Mouse (Mus musculus) olfactory bulb, adult 2 months (tissue): ENCODE data around the gene Bend7. TPM values are rescaled to one million over a fixed set of nuclear protein-coding genes. Genes with fewer than 3 reads are reported as not detected.

Experiments
- H3K27ac ChIP-seq: fragments of 200-500 bp; 2 replicates; pipeline ENCODE4 v1.5.1; 2012; ENCODE audit warnings: low read depth, low read length; ENCODE audit not compliant: insufficient read depth
- H3K4me1 ChIP-seq: fragments of 200-500 bp; 2 replicates; pipeline ENCODE4 v1.6.1; 2012; ENCODE audit warnings: low read length; ENCODE audit not compliant: control insufficient read depth, insufficient read depth
- H3K4me3 ChIP-seq: fragments of 200-500 bp; 2 replicates; pipeline ENCODE4 v1.5.1; 2012; ENCODE audit warnings: mild to moderate bottlenecking, low read depth, low read length, moderate library complexity; ENCODE audit not compliant: insufficient read depth
- CTCF ChIP-seq: fragments of 200-500 bp; IDR thresholded peaks from 2 replicates; pipeline ENCODE4 v1.5.1; 2012; ENCODE audit warnings: low read depth, mild to moderate bottlenecking, low read length, moderate library complexity; ENCODE audit not compliant: insufficient read depth
- POLR2A ChIP-seq: fragments of 200-500 bp; IDR thresholded peaks from 2 replicates; pipeline ENCODE4 v1.6.1; 2012; ENCODE audit warnings: mild to moderate bottlenecking, low read depth, low read length, moderate library complexity; ENCODE audit not compliant: insufficient read depth
- WGBS: fragments of 180-500 bp; shearing (Covaris S2); methylation state at CpG from one replicate; pipeline ENCODE4 v1.1.7; 2018; 5-methylcytosine and 5-hydroxymethylcytosine counted together
- polyA plus RNA-seq: library from polyadenylated mRNA; stranded (reverse); fragments of >200 nt; gene quantifications from 2 replicates; pipeline ENCODE4 v1.2.4, GENCODE M21; 2012; ENCODE audit warnings: low replicate concordance; ENCODE audit not compliant: missing spikeins, insufficient read depth, insufficient read length

Bend7 gene
- polyA plus RNA-seq, 1 experiment, result not detected

DNA sequence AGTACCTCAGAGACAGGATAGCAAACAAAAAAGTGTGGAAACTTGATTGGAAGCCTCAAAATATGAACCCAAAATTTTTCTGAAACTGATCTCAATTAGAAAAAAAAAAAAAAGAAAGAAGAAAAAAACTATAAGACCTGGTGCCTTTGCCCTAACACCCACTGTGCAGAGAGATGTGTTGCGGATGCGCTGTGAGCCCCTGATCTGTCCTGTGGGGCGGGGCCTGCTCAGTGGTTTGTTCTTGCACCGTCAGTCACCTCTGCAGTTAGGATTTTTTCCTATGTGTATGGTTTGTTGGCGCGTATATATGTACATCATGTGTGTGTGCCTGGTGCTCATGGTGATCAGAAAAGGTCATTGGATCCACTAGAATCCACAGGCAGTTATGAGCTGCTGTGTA, 56.3 kb downstream of the Bend7 start:
- H3K27ac ChIP-seq, result no peak overlapping the region
- TF ChIP-seq CTCF (no peak), POLR2A (no peak)
- H3K4me1 ChIP-seq, result no peaks in the 10 kb centered on the region
- WGBS, result over 99% methylated on average over 6 of the region's 6 CpGs
- no peak overlapping the region for H3K4me3 ChIP-seq

DNA sequence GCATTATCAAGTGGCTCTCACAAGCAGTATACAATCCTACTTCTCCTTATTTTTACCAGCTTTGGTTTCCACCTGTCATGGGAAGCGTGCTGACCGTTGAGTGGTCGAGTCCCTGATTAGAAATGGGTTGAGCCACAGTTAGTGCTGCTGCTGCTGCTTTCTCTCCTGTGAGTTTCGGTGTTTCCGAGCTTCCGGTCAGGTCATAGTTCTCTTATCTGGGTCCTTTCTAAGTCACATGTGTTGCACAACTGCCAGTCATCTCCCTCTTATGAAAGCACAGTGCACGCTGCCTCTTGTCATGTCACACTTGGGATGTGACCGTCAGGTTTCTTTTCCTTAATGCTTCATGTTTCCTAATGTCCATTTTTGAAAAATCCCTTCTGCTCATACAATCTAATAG, 59.7 kb downstream of the Bend7 start:
- TF ChIP-seq CTCF, result no peak
- no peak for TF ChIP-seq POLR2A
- Histone ChIP-seq H3K4me3 (no peak overlapping the region), H3K27ac (no peak overlapping the region), H3K4me1 (peaks cover 5% of the 10 kb centered on the region)
- 95% methylated on average over 8 of the region's 8 CpGs for WGBS

DNA sequence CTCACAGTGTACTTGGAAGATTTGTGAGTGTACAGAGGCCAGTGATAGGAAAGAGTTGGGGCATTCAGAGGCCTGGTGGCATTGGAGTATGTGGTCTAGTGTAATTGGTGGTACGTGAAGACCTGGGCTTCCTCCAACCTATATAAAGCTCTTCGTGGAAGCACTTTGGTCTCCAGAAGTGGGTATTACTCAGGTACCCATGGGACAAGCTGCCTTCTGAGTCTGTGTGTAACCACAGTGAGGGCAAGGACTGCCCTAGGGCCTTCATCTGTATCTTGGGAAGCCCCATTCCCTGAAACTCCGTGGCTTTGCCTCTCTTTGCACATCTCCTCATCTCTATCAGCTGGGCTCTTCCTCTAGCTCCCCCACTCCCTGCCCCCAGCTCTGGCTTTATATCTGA, 64.0 kb downstream of the Bend7 start:
- Histone ChIP-seq H3K4me1 (peaks cover 10% of the 10 kb centered on the region), H3K4me3 (no peak overlapping the region), H3K27ac (no peak overlapping the region)
- no peak for TF ChIP-seq CTCF
- TF ChIP-seq POLR2A, result no peak
- WGBS, result 66% methylated on average over 3 of the region's 3 CpGs

DNA sequence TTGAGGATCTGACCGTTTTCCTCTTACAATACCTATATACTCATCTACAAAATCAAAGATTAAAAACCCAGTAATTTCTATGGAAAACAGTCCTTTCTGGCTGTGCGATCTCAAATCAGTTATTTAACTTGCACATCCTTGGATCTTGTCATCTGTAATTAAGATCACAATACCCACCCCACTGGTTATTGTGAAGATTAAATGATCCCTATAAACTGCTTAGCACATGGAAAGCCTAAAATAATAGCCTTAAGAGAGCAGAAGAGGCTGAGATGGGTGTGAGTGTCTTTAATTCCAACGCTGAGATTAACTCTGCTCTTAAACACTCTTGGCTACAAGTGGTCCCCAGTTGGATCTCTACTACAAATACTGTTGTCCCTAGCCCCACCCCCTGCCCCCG, 64.8 kb downstream of the Bend7 start:
- H3K4me3 ChIP-seq, result no peak overlapping the region
- 22% methylated on average over 4 of the region's 4 CpGs for WGBS
- H3K4me1 ChIP-seq, result peaks cover 10% of the 10 kb centered on the region
- TF ChIP-seq CTCF (no peak), POLR2A (no peak)
- no peak overlapping the region for H3K27ac ChIP-seq

DNA sequence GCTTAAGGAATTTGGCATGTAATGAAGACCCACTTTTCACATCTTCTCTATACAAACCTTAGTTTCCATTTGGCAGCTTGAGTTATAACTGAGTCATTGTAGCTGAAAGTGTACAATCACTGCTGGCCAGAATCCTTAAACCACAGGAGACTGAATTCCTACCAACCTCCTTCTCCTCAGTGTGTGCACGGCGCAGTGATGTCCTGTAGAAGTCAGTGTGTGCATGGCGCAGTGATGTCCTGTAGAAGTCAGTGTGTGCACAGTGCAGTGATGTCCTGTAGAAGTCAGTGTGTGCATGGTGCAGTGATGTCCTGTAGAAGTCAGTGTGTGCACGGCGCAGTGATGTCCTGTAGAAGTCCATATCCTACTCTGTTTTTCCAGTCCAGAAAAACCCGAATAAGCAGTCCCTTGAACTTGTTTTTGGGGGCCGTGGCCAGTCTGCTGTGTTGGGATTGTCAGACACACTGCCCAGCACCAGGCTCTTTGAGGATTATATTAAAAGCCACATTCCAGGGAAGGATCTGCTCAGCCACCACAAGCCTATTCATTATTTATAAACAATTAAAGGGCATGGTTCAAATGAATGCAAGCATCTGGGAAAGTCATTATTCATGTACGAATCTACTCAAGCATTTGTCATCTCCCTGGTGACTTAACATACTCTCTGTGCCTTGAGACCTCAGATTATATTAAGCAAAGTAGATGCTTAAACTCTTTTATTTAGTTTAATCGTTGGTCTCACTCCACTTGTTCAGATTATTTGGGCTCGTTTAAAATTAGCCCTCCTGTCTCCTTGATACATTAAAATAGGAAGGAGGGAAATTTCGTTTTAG, 65.4 kb downstream of the Bend7 start:
- no peak overlapping the region for H3K4me3 ChIP-seq
- TF ChIP-seq CTCF (no peak), POLR2A (no peak)
- WGBS, result 53% methylated on average over 11 of the region's 11 CpGs

DNA sequence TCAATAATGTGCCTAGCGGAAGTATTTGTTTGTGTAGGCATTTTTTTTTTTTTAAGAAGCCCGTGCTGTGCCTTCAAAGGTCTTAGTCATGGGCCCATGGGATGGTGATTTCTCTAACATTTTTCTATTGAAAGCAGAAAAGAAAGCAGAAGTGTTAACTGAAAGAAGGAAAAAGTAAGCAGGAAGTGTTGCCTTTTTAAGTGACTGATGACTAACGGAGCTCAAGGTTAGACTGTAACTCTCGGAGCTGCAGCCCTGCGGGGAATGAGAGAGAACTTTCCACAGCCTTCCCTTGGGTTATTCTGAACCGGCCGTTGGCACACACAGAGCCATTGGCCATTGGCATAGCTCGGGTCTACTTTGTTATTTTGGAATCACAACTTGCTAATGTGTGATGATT, 66.4 kb downstream of the Bend7 start:
- WGBS, result 65% methylated on average over 8 of the region's 8 CpGs
- H3K4me1 ChIP-seq, result peaks cover 10% of the 10 kb centered on the region
- H3K27ac ChIP-seq, result no peak overlapping the region
- no peak overlapping the region for H3K4me3 ChIP-seq
- TF ChIP-seq CTCF, result no peak

More for the DNA sequence above, 65.4 kb downstream of the Bend7 start:
- H3K4me1 ChIP-seq, result peaks cover 10% of the 10 kb centered on the region
- no peak overlapping the region for H3K27ac ChIP-seq

DNA sequence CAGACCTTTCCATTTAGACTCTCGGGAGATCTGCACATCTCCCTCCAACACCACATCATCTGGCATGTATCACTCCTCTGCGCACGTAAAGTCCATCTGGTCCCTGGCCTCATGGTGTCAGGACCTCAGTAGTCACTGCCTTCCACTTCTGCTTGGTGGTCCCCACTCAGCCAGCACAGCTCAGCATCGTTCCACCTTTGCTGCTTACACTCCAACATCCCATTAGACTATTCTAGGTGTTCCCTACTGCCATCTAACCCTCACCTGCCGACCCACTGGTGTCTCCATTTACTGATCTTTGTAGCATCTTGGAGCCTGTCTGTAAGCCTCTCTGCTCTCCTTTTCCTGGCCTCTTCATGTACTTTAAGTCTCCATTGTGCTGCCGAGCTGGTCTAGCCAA, 67.4 kb downstream of the Bend7 start:
- TF ChIP-seq POLR2A (no peak), CTCF (no peak)
- no peak overlapping the region for H3K4me3 ChIP-seq
- 97% methylated on average over 6 of the region's 6 CpGs for WGBS

DNA sequence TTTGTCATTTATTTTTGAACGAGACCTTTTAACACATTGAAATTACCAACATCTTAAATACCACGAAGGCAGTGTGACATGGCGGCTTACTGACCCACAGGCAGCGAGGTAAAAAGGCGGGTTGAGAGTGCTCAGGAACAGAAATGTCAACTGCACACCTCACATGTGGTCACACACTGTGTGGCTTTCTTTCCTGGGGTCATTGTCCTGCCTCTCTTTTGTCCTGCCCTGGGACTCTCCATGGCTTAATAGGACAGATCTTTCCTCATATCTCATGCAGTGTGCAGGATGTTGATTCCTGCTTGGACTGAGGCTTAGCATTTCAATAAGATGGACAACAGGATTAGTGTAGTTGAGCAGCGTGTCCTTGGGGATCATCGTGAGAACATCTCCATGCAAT, 69.6 kb downstream of the Bend7 start:
- WGBS, result 93% methylated on average over 7 of the region's 7 CpGs
- TF ChIP-seq POLR2A, result no peak
- TF ChIP-seq CTCF, result no peak
- no peak overlapping the region for H3K27ac ChIP-seq
- no peak overlapping the region for H3K4me3 ChIP-seq
- H3K4me1 ChIP-seq, result peaks cover 5% of the 10 kb centered on the region

More for the DNA sequence above, 67.4 kb downstream of the Bend7 start:
- Histone ChIP-seq H3K4me1 (peaks cover 10% of the 10 kb centered on the region), H3K27ac (no peak overlapping the region)

DNA sequence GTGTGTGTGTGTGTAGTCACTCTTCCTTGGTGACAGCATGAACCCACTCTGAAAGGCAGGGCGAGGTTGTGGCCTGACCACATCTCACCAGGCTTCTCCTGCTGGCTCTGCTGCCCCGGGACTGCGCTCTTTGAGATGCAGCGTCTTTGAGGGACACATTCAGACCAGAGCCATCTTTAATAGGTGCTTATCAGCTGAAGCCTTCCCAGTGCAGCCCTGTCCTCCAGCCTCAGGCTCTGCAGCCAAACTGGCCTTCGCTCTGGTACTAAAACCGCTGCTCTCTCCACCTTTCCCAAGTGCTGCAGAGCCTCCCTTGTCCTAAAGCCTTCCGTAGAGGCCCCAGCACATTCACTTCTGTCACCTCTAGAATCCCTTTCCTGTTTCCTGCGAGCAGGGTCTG, 74.0 kb downstream of the Bend7 start:
- H3K4me3 ChIP-seq, result no peak overlapping the region
- TF ChIP-seq CTCF, result no peak
- no peak for TF ChIP-seq POLR2A
- H3K27ac ChIP-seq, result no peak overlapping the region
- whole genome bisulfite sequencing, result 94% methylated on average over 8 of the region's 8 CpGs
- H3K4me1 ChIP-seq, result no peaks in the 10 kb centered on the region
